Mouse (Mus musculus) C2C12 (cell line): ENCODE results near the gene Olfr1335.

Source experiments
- CTCF ChIP-seq: IDR thresholded peaks from one replicate; pipeline ENCODE4 v1.5.1; 2011; ENCODE audit not compliant: control insufficient read depth, insufficient read depth, insufficient read length
- USF1 ChIP-seq: IDR thresholded peaks from one replicate; pipeline ENCODE4 v1.6.1; 2011; ENCODE audit warnings: low read depth, mild to moderate bottlenecking, control low read depth, moderate library complexity

GRCm38 (mm10) chr4:118809844-118810243 is at the start of gene Olfr1335:
- no peak for TF ChIP-seq CTCF
- TF ChIP-seq USF1, result no peak
